Mouse (Mus musculus) lung, postnatal 0 days (tissue): Measurements from ENCODE around the gene Topbp1.

Source experiments
- CTCF ChIP-seq: IDR thresholded peaks from 2 replicates; pipeline ENCODE4 v1.5.1; 2016; ENCODE audit warnings: antibody characterized with exemption, mild to moderate bottlenecking
- EP300 ChIP-seq: IDR thresholded peaks from 2 replicates; pipeline ENCODE4 v1.6.1; 2016; ENCODE audit warnings: antibody characterized with exemption, mild to moderate bottlenecking, control low read depth

GRCm38 (mm10) chr9:103294507-103294906 lies 10.5 kb upstream of the Topbp1 start:
- TF ChIP-seq CTCF (no peak), EP300 (no peak)
